Mouse (Mus musculus): ENCODE results near the gene Rbm34. TPM values are rescaled to one million over a fixed set of nuclear protein-coding genes. Genes with fewer than 3 reads are reported as not detected.

Gene Rbm34
- polyA plus RNA-seq, 1 experiment from 2014 or later: 16.8 TPM

- Histone ChIP-seq H3K4me2 (no peak overlapping the region), H3K4me3 (no peak overlapping the region), H3K9me3 (replicated peaks) (no peaks in the 10 kb centered on the region), H3K9ac (no peak overlapping the region), H3K27me3 (replicated peaks) (no peaks in the 10 kb centered on the region), H3K4me1 (replicated peaks) (no peaks in the 10 kb centered on the region), H3K27ac (ENCODE audit: poor library complexity, severe bottlenecking) (no peak overlapping the region), H3K36me3 (peaks cover 70% of the 10 kb centered on the region)
- no peak for ATAC-seq (ENCODE audit: insufficient number of reproducible peaks, low FRiP score)
- WGBS: 97% methylated on average over 3 of the region's 3 CpGs
Measured at GRCm38 (mm10) chr8:126961516-126961915, 9.4 kb downstream of the Rbm34 start.

GRCm38 (mm10) chr8:126951900-126952636 lies 18.8 kb downstream of the Rbm34 start:
- H3K27me3 ChIP-seq (replicated peaks): no peaks in the 10 kb centered on the region
- no peak overlapping the region for H3K4me3 ChIP-seq
- H3K4me2 ChIP-seq: no peak overlapping the region
- no peaks in the 10 kb centered on the region for H3K4me1 ChIP-seq (replicated peaks)
- no peak overlapping the region for H3K27ac ChIP-seq (ENCODE audit: poor library complexity, severe bottlenecking)
- H3K36me3 ChIP-seq: peaks cover 67% of the 10 kb centered on the region
- no peaks in the 10 kb centered on the region for H3K9me3 ChIP-seq (replicated peaks)
- WGBS: 83% methylated on average over 11 of the region's 11 CpGs
- ATAC-seq (ENCODE audit: insufficient number of reproducible peaks, low FRiP score): no peak
- no peak overlapping the region for H3K9ac ChIP-seq

GRCm38 (mm10) chr8:126949527-126949926 lies 21.3 kb downstream of the Rbm34 start:
- no peaks in the 10 kb centered on the region for H3K27me3 ChIP-seq (replicated peaks)
- peaks cover 49% of the 10 kb centered on the region for H3K36me3 ChIP-seq
- H3K4me3 ChIP-seq: no peak overlapping the region
- no peaks in the 10 kb centered on the region for H3K9me3 ChIP-seq (replicated peaks)
- H3K9ac ChIP-seq: no peak overlapping the region
- no peak for ATAC-seq (ENCODE audit: insufficient number of reproducible peaks, low FRiP score)
- H3K4me1 ChIP-seq (replicated peaks): peaks cover 4% of the 10 kb centered on the region
- H3K27ac ChIP-seq (ENCODE audit: poor library complexity, severe bottlenecking): no peak overlapping the region
- no peak overlapping the region for H3K4me2 ChIP-seq
- WGBS: 84% methylated on average over 2 of the region's 2 CpGs

GRCm38 (mm10) chr8:126946444-126946843 lies 24.4 kb downstream of the Rbm34 start:
- H3K27ac ChIP-seq (ENCODE audit: poor library complexity, severe bottlenecking): peak overlapping the region; percentile 94; the same call in 1 of the 2 replicates
- no peak for ATAC-seq (ENCODE audit: insufficient number of reproducible peaks, low FRiP score)
- H3K9ac ChIP-seq: no peak overlapping the region
- H3K4me3 ChIP-seq: no peak overlapping the region
- peaks cover 27% of the 10 kb centered on the region for H3K36me3 ChIP-seq
- H3K27me3 ChIP-seq (replicated peaks): no peaks in the 10 kb centered on the region
- H3K4me2 ChIP-seq: no peak overlapping the region
- H3K9me3 ChIP-seq (replicated peaks): no peaks in the 10 kb centered on the region
- H3K4me1 ChIP-seq (replicated peaks): peaks cover 23% of the 10 kb centered on the region
- WGBS: 74% methylated on average over 7 of the region's 7 CpGs

GRCm38 (mm10) chr8:126945730-126946163 lies 25.1 kb downstream of the Rbm34 start, which contains the start of gene Tomm20:
Gene Tomm20, minus strand, starts transcription at chr8:126945844.
- Histone ChIP-seq H3K36me3 (peaks cover 21% of the 10 kb centered on the region), H3K27ac (ENCODE audit: poor library complexity, severe bottlenecking) (peak within 1 kb of the TSS; percentile 94), H3K4me2 (peak within 1 kb of the TSS; percentile 77), H3K9me3 (replicated peaks) (no peaks in the 10 kb centered on the region), H3K27me3 (replicated peaks) (no peaks in the 10 kb centered on the region), H3K4me1 (replicated peaks) (peaks cover 23% of the 10 kb centered on the region), H3K4me3 (peak within 1 kb of the TSS; percentile 95), H3K9ac (peak within 1 kb of the TSS; percentile 97)
- WGBS: under 1% methylated on average over 48 of the region's 48 CpGs
- peak; percentile 94 for ATAC-seq (ENCODE audit: insufficient number of reproducible peaks, low FRiP score)

GRCm38 (mm10) chr8:126944781-126945691 lies 25.8 kb downstream of the Rbm34 start:
- Histone ChIP-seq H3K4me1 (replicated peaks) (peaks cover 23% of the 10 kb centered on the region), H3K9me3 (replicated peaks) (no peaks in the 10 kb centered on the region), H3K36me3 (peaks cover 14% of the 10 kb centered on the region), H3K27me3 (replicated peaks) (no peaks in the 10 kb centered on the region), H3K9ac (peak overlapping the region; percentile 97), H3K27ac (ENCODE audit: poor library complexity, severe bottlenecking) (peak overlapping the region; percentile 94), H3K4me3 (peak overlapping the region; percentile 95), H3K4me2 (peak overlapping the region; percentile 77)
- ATAC-seq (ENCODE audit: insufficient number of reproducible peaks, low FRiP score): peak; percentile 71
- WGBS: under 1% methylated on average over 46 of the region's 46 CpGs

- Histone ChIP-seq H3K9ac (0 out of 2 replicates have a peak overlapping the region, but pooled peaks have one; percentile 10), H3K4me3 (peak overlapping the region; percentile 95; the same call in 1 of the 2 replicates), H3K27ac (ENCODE audit: poor library complexity, severe bottlenecking) (no peak overlapping the region), H3K36me3 (peaks cover 20% of the 10 kb centered on the region), H3K4me1 (replicated peaks) (peaks cover 23% of the 10 kb centered on the region), H3K27me3 (replicated peaks) (no peaks in the 10 kb centered on the region), H3K9me3 (replicated peaks) (no peaks in the 10 kb centered on the region), H3K4me2 (peak overlapping the region; percentile 77)
- no peak for ATAC-seq (ENCODE audit: insufficient number of reproducible peaks, low FRiP score)
- 85% methylated on average over 7 of the region's 7 CpGs for WGBS
Measured at GRCm38 (mm10) chr8:126943565-126943964, 27.3 kb downstream of the Rbm34 start.

- H3K9me3 ChIP-seq (replicated peaks): no peaks in the 10 kb centered on the region
- no peaks in the 10 kb centered on the region for H3K27me3 ChIP-seq (replicated peaks)
- H3K4me3 ChIP-seq: no peak overlapping the region
- H3K27ac ChIP-seq (ENCODE audit: poor library complexity, severe bottlenecking): no peak overlapping the region
- H3K4me1 ChIP-seq (replicated peaks): peaks cover 11% of the 10 kb centered on the region
- H3K9ac ChIP-seq: no peak overlapping the region
- H3K36me3 ChIP-seq: peaks cover 64% of the 10 kb centered on the region
- no peak overlapping the region for H3K4me2 ChIP-seq
- ATAC-seq (ENCODE audit: insufficient number of reproducible peaks, low FRiP score): no peak
- WGBS: 87% methylated on average over 3 of the region's 3 CpGs
Measured at GRCm38 (mm10) chr8:126937337-126937736, 33.5 kb downstream of the Rbm34 start.

GRCm38 (mm10) chr8:126935932-126936331 lies 34.9 kb downstream of the Rbm34 start:
- peaks cover 76% of the 10 kb centered on the region for H3K36me3 ChIP-seq
- ATAC-seq (ENCODE audit: insufficient number of reproducible peaks, low FRiP score): no peak

GRCm38 (mm10) chr8:126935387-126935786 lies 35.5 kb downstream of the Rbm34 start:
- Histone ChIP-seq H3K9ac (no peak overlapping the region), H3K4me1 (replicated peaks) (peaks cover 11% of the 10 kb centered on the region; the same call in 1 of the 2 replicates), H3K27me3 (replicated peaks) (no peaks in the 10 kb centered on the region), H3K27ac (ENCODE audit: poor library complexity, severe bottlenecking) (no peak overlapping the region), H3K4me2 (no peak overlapping the region), H3K4me3 (no peak overlapping the region), H3K9me3 (replicated peaks) (no peaks in the 10 kb centered on the region), H3K36me3 (peaks cover 76% of the 10 kb centered on the region)
- 95% methylated on average over 2 of the region's 2 CpGs for WGBS
- ATAC-seq (ENCODE audit: insufficient number of reproducible peaks, low FRiP score): no peak

More at GRCm38 (mm10) chr8:126935932-126936331, 34.9 kb downstream of the Rbm34 start:
- H3K9me3 ChIP-seq (replicated peaks): no peaks in the 10 kb centered on the region
- H3K4me2 ChIP-seq: no peak overlapping the region
- no peak overlapping the region for H3K4me3 ChIP-seq
- no peak overlapping the region for H3K9ac ChIP-seq
- peaks cover 11% of the 10 kb centered on the region; the same call in 1 of the 2 replicates for H3K4me1 ChIP-seq (replicated peaks)
- H3K27ac ChIP-seq (ENCODE audit: poor library complexity, severe bottlenecking): no peak overlapping the region
- no peaks in the 10 kb centered on the region for H3K27me3 ChIP-seq (replicated peaks)

GRCm38 (mm10) chr8:126932656-126933055 lies 38.2 kb downstream of the Rbm34 start:
- WGBS: 68% methylated on average over 1 of the region's 1 CpGs
- Histone ChIP-seq H3K4me1 (replicated peaks) (peaks cover 23% of the 10 kb centered on the region), H3K4me2 (no peak overlapping the region), H3K4me3 (no peak overlapping the region), H3K9ac (no peak overlapping the region), H3K9me3 (replicated peaks) (no peaks in the 10 kb centered on the region), H3K27me3 (replicated peaks) (no peaks in the 10 kb centered on the region), H3K36me3 (peaks cover 68% of the 10 kb centered on the region), H3K27ac (ENCODE audit: poor library complexity, severe bottlenecking) (no peak overlapping the region)
- no peak for ATAC-seq (ENCODE audit: insufficient number of reproducible peaks, low FRiP score)

Measured in heart, embryonic 12.5 days (tissue).